Mouse (Mus musculus) lung, embryonic 15.5 days (tissue): Measurements from ENCODE around the gene Serinc5. TPM values are rescaled to one million over a fixed set of nuclear protein-coding genes. Genes with fewer than 3 reads are reported as not detected.

Source experiments
- ATAC-seq: fragments of 200-750 bp; cut with Nextera tagmentation; 2 replicates; pipeline ENCODE4 v1.8.0; 2017; ENCODE audit warnings: moderate number of reproducible peaks, borderline replicate concordance; ENCODE audit not compliant: low FRiP score, low TSS enrichment; ENCODE audit errors: extremely low read depth
- H3K27ac ChIP-seq: fragments of 300-500 bp; sonication (generic); 2 replicates; pipeline ENCODE4 v1.5.1; 2015; ENCODE audit warnings: moderate library complexity, mild to moderate bottlenecking, inconsistent platforms
- H3K27me3 ChIP-seq: fragments of 300-500 bp; sonication (generic); 2 replicates; pipeline ENCODE4 v1.6.1; 2015; ENCODE audit warnings: inconsistent platforms
- H3K36me3 ChIP-seq: fragments of 300-500 bp; sonication (generic); 2 replicates; pipeline ENCODE4 v1.6.1; 2015; ENCODE audit warnings: inconsistent platforms
- H3K4me1 ChIP-seq: fragments of 300-500 bp; sonication (generic); 2 replicates; pipeline ENCODE4 v1.6.1; 2015; ENCODE audit warnings: inconsistent platforms
- H3K4me2 ChIP-seq: fragments of 300-500 bp; sonication (generic); 2 replicates; pipeline ENCODE4 v1.6.1; 2015; ENCODE audit warnings: inconsistent platforms, mild to moderate bottlenecking, moderate library complexity
- H3K4me3 ChIP-seq: fragments of 300-500 bp; sonication (generic); 2 replicates; pipeline ENCODE4 v1.5.1; 2015; ENCODE audit warnings: mild to moderate bottlenecking, inconsistent platforms
- H3K9ac ChIP-seq: fragments of 300-500 bp; sonication (generic); 2 replicates; pipeline ENCODE4 v1.6.1; 2015; ENCODE audit warnings: inconsistent platforms
- H3K9me3 ChIP-seq: fragments of 300-500 bp; sonication (generic); 2 replicates; pipeline ENCODE4 v1.6.1; 2016; ENCODE audit warnings: inconsistent platforms
- WGBS: fragments of 180-500 bp; shearing (Covaris S2); methylation state at CpG from one replicate; pipeline ENCODE4 v1.1.7; 2015; 5-methylcytosine and 5-hydroxymethylcytosine counted together
- polyA plus RNA-seq: library from polyadenylated mRNA; unstranded; fragments of >200 nt; fragmentation: Nextera tagmentation; extraction: Ambion mirVana; gene quantifications from 2 replicates; pipeline ENCODE4 v1.2.1, GENCODE M21; 2015

Serinc5 gene
- 23.4 and 26.0 TPM in 2 replicates for polyA plus RNA-seq

- H3K9me3 ChIP-seq: no peaks in the 10 kb centered on the region
- peak within 1 kb of the TSS; percentile 80 for H3K4me2 ChIP-seq
- H3K27ac ChIP-seq: peak within 1 kb of the TSS; percentile 97
- H3K27me3 ChIP-seq: no peaks in the 10 kb centered on the region
- peak; percentile 98 for ATAC-seq
- peak within 1 kb of the TSS; percentile 74 for H3K4me3 ChIP-seq
- no peaks in the 10 kb centered on the region for H3K36me3 ChIP-seq
- peaks cover 26% of the 10 kb centered on the region for H3K4me1 ChIP-seq
- H3K9ac ChIP-seq: peak within 1 kb of the TSS; percentile 79
- WGBS: under 1% methylated on average over 55 of the region's 55 CpGs
Measured at GRCm38 (mm10) chr13:92610311-92611221, at the start of gene Serinc5. Gene Serinc5, plus strand, starts transcription at chr13:92611091.

DNA sequence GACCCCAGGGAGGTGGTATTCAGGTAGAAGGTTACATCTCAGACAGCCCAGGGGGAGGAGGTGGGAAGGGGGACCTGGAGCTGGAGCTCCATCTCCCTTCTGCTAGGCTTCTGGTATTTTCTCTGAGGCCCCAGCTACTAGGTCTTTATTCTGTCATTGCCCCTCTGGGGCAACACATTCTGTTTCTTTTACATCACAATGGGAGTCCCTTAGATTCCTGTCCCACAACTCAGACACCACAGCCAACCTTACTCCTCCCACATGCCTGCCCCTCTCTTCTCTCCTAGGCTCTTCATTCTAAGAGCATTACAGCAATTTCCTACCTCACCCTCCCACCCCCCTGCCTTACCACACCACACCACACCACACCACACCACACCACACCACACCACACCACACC, 34.8 kb upstream of the Serinc5 start, which contains the start of gene Spz1:
Spz1 (minus strand) TSS at position 101 of the 400 bp plus-strand sequence.
- no peaks in the 10 kb centered on the region for H3K27me3 ChIP-seq
- no peak within 1 kb of the TSS for H3K4me2 ChIP-seq
- no peak within 1 kb of the TSS for H3K4me3 ChIP-seq
- no peaks in the 10 kb centered on the region for H3K9me3 ChIP-seq
- H3K36me3 ChIP-seq: no peaks in the 10 kb centered on the region
- no peak within 1 kb of the TSS for H3K27ac ChIP-seq
- ATAC-seq: no peak
- H3K4me1 ChIP-seq: peaks cover 13% of the 10 kb centered on the region
- H3K9ac ChIP-seq: no peak within 1 kb of the TSS

DNA sequence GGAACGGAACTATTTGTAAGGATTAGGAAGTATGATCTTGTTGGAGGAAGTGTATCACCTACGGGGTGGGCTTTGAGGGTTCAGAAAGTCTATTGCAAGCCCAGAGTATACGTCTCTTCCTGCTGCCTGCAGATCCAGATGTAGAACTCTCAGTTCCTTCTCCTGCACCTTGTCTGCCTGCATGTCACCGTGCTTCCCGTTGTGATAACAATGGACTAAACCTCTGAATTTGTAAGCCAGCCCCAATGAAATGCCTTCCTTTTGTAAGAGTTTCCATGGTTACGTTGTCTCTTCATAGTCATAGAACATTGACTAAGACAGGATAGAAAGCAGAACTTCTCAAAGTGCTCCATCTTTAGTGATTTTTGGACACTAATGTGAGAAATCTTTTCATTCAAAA, 34.2 kb upstream of the Serinc5 start:
- no peak overlapping the region for H3K9ac ChIP-seq
- H3K9me3 ChIP-seq: no peaks in the 10 kb centered on the region
- no peaks in the 10 kb centered on the region for H3K36me3 ChIP-seq
- no peak overlapping the region for H3K4me3 ChIP-seq
- H3K27ac ChIP-seq: no peak overlapping the region
- peaks cover 16% of the 10 kb centered on the region for H3K4me1 ChIP-seq
- no peak overlapping the region for H3K4me2 ChIP-seq
- no peaks in the 10 kb centered on the region for H3K27me3 ChIP-seq
- no peak for ATAC-seq
- 68% methylated on average over 6 of the region's 6 CpGs for WGBS

DNA sequence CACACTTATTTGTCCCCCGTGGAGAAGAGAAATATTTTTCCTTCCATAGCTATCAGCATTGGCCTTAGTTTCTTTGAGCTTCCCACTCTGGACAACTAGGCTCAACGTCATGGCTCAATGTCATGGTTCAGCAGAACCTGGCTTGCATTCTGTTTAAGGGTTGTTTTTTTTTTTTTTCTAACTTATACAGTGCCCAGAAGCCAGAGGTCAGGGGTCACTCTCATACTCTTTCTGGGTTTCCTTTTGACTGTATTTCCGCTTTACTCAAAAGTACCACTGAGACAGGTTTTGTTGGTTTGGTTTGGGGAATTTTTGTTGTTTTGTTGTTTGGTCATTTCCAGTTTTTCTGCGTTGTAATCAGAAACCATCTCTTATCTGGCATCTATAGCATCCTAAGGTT, 32.7 kb upstream of the Serinc5 start:
- Histone ChIP-seq H3K4me1 (peaks cover 17% of the 10 kb centered on the region), H3K9me3 (no peaks in the 10 kb centered on the region), H3K9ac (no peak overlapping the region), H3K27ac (no peak overlapping the region), H3K4me2 (no peak overlapping the region), H3K36me3 (no peaks in the 10 kb centered on the region), H3K4me3 (no peak overlapping the region), H3K27me3 (no peaks in the 10 kb centered on the region)
- ATAC-seq: no peak
- WGBS: 75% methylated on average over 4 of the region's 4 CpGs

DNA sequence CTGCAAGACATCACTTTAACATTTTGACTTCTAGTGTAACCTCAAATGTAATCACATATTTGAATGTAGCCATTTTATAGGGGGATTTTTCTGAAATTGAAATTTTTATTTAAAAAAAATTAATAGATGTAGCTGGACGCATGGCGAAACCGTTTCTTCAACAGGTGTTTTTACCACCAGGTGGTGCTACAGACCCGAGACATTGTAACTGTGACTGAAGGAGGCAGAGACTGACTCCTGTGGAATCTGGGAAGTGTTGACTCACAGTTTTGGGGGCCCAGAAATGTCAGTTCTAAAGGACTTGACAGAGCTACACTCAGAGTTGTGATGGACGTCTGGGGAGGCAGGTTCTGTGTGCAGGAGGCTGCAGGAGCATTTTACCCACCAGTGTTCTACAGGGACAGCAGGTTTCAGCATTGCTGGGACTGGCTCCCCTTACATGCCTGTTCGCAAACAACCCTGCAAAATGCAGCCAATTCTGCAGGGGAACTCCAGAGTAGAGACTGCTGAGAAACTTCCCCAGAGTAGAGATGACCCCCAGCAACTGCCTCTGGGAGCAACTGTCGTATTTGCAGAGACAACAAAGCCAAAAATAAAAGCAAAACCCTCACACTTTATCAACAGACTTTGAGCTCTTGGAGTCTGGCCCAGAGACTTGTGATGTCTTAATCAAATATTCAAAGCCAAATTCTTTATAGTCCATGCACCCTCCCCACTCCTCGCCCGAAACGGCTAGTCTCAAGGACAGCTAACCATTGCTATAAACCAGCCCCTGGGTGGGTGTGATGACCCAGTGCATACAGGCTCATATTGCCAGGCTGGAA, 30.5 kb upstream of the Serinc5 start:
- H3K9me3 ChIP-seq: no peaks in the 10 kb centered on the region
- peak; percentile 89 for ATAC-seq
- peaks cover 32% of the 10 kb centered on the region for H3K4me1 ChIP-seq
- WGBS: 10% methylated on average over 10 of the region's 10 CpGs
- H3K4me2 ChIP-seq: no peak overlapping the region; the same call in 1 of the 2 replicates
- H3K27ac ChIP-seq: peak overlapping the region; percentile 82
- H3K9ac ChIP-seq: no peak overlapping the region
- no peak overlapping the region for H3K4me3 ChIP-seq
- no peaks in the 10 kb centered on the region for H3K36me3 ChIP-seq
- no peaks in the 10 kb centered on the region for H3K27me3 ChIP-seq

DNA sequence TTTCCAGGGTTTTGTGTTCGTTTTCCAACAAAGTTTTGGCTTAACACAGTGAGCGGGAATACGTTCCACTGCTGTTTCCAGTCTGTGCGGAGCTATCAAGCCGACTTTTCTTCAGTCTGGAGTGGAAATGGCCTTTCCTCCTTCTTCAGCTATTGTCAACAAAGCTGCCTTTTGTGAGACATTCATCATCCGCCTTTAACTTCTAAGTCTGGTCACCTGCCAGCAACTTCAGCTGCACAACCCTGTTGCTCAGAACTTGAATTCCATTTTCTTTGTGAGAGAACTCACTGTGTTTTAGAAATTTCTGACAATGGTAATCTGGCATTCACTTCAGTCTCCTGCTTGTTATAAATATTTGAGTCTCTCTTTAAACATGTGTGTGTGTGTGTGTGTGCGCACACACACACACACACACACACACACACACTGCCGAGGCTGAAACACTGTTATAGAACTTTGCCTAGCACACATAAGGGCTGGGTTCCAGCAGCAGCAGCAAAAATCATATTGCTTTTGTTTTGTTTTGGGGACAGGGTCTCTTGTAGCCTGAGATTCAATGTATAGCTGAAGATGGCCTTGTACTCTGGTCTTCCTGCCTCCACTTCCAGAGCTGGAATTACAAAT, 26.7 kb upstream of the Serinc5 start:
- Histone ChIP-seq H3K4me3 (no peak overlapping the region), H3K4me1 (peaks cover 44% of the 10 kb centered on the region), H3K9ac (no peak overlapping the region), H3K9me3 (no peaks in the 10 kb centered on the region), H3K27ac (peak overlapping the region; percentile 77), H3K4me2 (no peak overlapping the region), H3K27me3 (no peaks in the 10 kb centered on the region), H3K36me3 (no peaks in the 10 kb centered on the region)
- 12% methylated on average over 8 of the region's 8 CpGs for WGBS
- 0 out of 2 replicates have a peak, but pooled peaks have one; percentile 38 for ATAC-seq

DNA sequence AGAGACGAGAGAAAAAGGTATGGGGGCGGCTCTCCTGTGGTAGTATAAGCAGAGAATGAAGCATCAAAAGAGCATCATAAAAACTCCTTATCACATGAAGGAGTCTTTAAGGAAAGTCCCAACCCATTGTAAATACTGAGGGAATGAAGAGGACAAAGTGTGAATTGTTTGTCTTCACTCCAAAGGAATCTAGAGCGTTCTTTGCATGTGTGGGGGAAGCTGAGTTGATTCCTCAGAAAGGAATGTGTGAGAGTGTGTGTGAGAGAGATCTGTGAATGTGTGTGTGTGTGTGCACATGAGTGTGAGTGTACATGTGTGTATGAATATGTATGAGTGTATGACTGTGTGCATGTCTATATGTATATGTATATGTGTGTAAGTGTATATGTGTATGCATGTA, 22.2 kb upstream of the Serinc5 start:
- Histone ChIP-seq H3K27ac (no peak overlapping the region), H3K27me3 (no peaks in the 10 kb centered on the region), H3K36me3 (no peaks in the 10 kb centered on the region), H3K9me3 (no peaks in the 10 kb centered on the region), H3K4me1 (peaks cover 33% of the 10 kb centered on the region), H3K9ac (no peak overlapping the region), H3K4me2 (no peak overlapping the region), H3K4me3 (no peak overlapping the region)
- WGBS: 34% methylated on average over 3 of the region's 3 CpGs
- ATAC-seq: no peak

GRCm38 (mm10) chr13:92589255-92589654, 21.6 kb upstream of the Serinc5 start:
- Histone ChIP-seq H3K4me2 (no peak overlapping the region), H3K9me3 (no peaks in the 10 kb centered on the region), H3K27me3 (no peaks in the 10 kb centered on the region), H3K36me3 (no peaks in the 10 kb centered on the region), H3K4me3 (no peak overlapping the region), H3K27ac (no peak overlapping the region), H3K4me1 (peaks cover 34% of the 10 kb centered on the region), H3K9ac (no peak overlapping the region)
- ATAC-seq: peak; percentile 14; the same call in 1 of the 2 replicates

- no peaks in the 10 kb centered on the region for H3K9me3 ChIP-seq
- H3K36me3 ChIP-seq: no peaks in the 10 kb centered on the region
- H3K4me2 ChIP-seq: no peak overlapping the region
- no peaks in the 10 kb centered on the region for H3K27me3 ChIP-seq
- 69% methylated on average over 3 of the region's 3 CpGs for whole genome bisulfite sequencing
- no peak overlapping the region for H3K27ac ChIP-seq
- no peak for ATAC-seq
- no peak overlapping the region for H3K9ac ChIP-seq
- H3K4me1 ChIP-seq: peaks cover 42% of the 10 kb centered on the region
- no peak overlapping the region for H3K4me3 ChIP-seq
Measured at GRCm38 (mm10) chr13:92591225-92591624, 19.7 kb upstream of the Serinc5 start.

DNA sequence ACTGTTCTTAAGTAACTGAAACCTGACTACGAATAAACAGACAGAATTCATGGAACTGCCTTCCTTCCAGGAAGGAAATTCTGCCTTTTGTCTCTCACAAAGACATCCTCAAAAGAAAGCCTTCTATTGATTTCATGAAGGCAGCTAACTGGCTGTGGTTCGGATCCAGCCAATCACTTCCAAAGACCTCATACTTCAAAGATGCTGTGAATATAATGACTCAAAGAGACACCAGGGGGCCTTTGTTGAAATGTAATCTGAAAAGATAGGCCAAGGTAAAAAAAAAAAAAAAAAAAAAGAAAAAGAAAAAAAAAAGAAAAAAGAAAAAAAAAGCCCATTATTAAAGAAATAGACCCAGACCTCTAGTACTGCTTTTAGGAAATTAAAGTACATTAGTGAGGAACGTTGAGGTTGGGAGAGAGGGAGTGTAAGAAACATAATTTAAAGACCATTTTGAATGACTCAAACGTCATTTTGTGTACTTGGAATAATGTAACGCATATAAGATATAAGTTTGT, 18.6 kb upstream of the Serinc5 start:
- Histone ChIP-seq H3K27me3 (no peaks in the 10 kb centered on the region), H3K36me3 (no peaks in the 10 kb centered on the region), H3K4me2 (peak overlapping the region; percentile 21; the same call in 1 of the 2 replicates), H3K9me3 (no peaks in the 10 kb centered on the region), H3K9ac (no peak overlapping the region), H3K4me3 (no peak overlapping the region), H3K27ac (peak overlapping the region; percentile 80), H3K4me1 (peaks cover 42% of the 10 kb centered on the region)
- 46% methylated on average over 5 of the region's 5 CpGs for WGBS
- no peak for ATAC-seq

DNA sequence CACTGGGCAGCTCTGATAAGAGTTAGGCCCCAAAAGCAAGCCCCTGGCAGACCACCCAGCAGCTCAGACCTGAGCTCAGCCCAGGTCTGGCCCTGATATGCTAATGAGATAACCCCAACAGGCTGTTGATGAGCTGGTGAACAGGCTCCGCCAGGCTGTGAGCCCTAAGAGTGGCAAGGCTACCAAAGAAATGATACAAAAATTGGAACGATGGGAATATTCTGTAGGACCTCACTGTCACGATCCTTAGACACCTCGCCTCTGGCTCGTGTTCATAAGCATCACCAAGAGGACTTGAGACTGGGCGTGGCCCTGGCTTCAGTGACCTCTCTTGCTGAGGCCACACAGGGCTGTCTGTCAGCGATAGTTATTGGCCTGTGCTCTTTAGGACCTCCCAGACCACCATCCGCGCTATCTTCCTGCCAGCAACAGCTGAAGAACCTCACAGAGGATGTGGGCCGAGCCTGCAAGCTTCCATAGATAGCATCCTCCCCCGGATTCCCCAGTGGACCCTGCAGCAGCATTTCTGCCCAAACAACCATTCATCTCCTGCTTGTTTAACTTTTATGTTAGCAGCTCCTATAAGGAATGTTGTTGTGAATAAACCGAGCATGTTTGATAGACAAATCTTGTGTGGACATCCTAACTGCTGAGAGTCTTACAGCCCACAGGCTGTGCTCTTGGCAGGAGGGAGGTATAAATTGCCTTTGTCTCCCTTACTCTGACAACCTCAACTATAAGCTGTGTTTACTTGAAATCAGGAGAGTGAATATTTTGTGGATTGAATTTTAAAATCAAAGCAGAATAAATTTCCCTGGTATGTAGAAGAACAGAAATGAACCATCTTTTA, 17.9 kb upstream of the Serinc5 start:
- peaks cover 41% of the 10 kb centered on the region for H3K4me1 ChIP-seq
- no peaks in the 10 kb centered on the region for H3K36me3 ChIP-seq
- no peak overlapping the region for H3K9ac ChIP-seq
- ATAC-seq: peak; percentile 94
- WGBS: 21% methylated on average over 12 of the region's 12 CpGs
- no peaks in the 10 kb centered on the region for H3K9me3 ChIP-seq
- no peak overlapping the region for H3K4me3 ChIP-seq
- H3K4me2 ChIP-seq: peak overlapping the region; percentile 21; the same call in 1 of the 2 replicates
- H3K27ac ChIP-seq: peak overlapping the region; percentile 80
- no peaks in the 10 kb centered on the region for H3K27me3 ChIP-seq
